Mouse (Mus musculus) naive thymus-derived CD4-positive, alpha-beta T cell, adult 5 months (primary cell): ENCODE measurements around the gene Dnajc10. TPM values are rescaled to one million over a fixed set of nuclear protein-coding genes. Genes with fewer than 3 reads are reported as not detected.

ENCODE experiments used
- polyA plus RNA-seq: library from polyadenylated mRNA; unstranded; fragments of 100-300 nt; shearing (Covaris generic); gene quantifications from one replicate; pipeline ENCODE4 v1.2.1, GENCODE M21; 2017

The Dnajc10 gene
- 32.1 TPM for polyA plus RNA-seq

GRCm38 (mm10) chr2:80315242-80316161, at the start of gene Dnajc10:
Gene Dnajc10, plus strand, starts transcription at chr2:80315466.

GRCm38 (mm10) chr2:80292172-80292571, 23.1 kb upstream of the Dnajc10 start, which contains the start of gene Prdx6b:
Gene Prdx6b, plus strand, starts transcription at chr2:80292472.

Other genes starting within 250 kb of the Dnajc10 start
- gene Pde1a, start 186.0 kb upstream of the Dnajc10 start, polyA plus RNA-seq: not detected
- gene Prdx6b, start 23.0 kb upstream of the Dnajc10 start, polyA plus RNA-seq: 0.12 TPM
- not detected for gene Frzb, start 132.2 kb downstream of the Dnajc10 start, polyA plus RNA-seq